Mouse (Mus musculus): ENCODE measurements at regions not wholly inside any gene's neighbourhood (a gene's known extent, or its start where the extent isn't known, plus 50 kb on each side); places are given as distances from the start of the nearest gene placed in this dataset.

DNA sequence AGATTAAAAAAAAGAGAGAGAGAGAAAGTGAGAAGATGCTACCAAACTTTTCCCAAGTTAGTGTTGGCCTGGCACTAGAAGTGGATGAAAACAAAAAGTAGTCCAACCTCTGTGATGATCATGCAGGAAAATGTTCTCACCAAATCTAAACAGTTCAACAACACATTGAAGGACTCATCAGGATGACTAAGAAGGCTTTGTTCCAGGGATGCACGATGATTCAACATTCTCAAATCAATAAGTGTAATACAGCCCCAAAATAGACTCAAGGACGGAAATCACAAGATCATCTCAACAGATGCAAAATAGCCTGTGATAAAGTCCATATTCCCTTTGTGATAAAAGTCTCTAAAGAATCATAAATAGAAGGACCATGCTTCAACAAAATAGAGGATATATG lies 106.3 kb downstream of the Cysltr2 start:
- peaks cover 2% of the 10 kb centered on the region; the same call in 1 of the 2 replicates for H3K4me1 ChIP-seq (ENCODE audit: control insufficient read depth, insufficient read depth, low read length)
- H3K4me3 ChIP-seq (replicated peaks; ENCODE audit: control insufficient read depth, low read depth, low read length) = no peak overlapping the region
- H3K27ac ChIP-seq (ENCODE audit: control insufficient read depth, insufficient read depth, low read depth, low read length, poor library complexity) = no peak overlapping the region
- TF ChIP-seq CTCF (IDR thresholded peaks at IDR 0.05; ENCODE audit: control insufficient read depth, insufficient read depth, low read length) = no peak
- no peak for TF ChIP-seq POLR2A (IDR thresholded peaks at IDR 0.05; ENCODE audit: borderline replicate concordance, control insufficient read depth, low read depth, low read length)
- WGBS = 84% methylated on average over 2 of the region's 2 CpGs

DNA sequence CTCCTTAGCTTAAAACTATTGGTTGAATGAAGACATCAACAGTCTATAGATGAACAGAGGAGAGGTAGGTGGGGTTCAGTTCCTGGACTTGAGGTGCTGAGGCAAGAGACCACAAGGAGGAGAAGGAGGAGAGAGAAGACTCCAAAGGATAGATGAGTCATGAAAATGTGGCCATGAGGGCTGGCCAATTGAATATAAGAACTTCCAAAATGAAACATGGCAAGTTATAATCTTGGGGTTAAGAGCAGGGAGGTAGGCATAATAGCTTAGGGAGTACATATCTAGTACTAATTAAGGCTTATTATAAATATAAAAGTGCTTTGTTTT lies 109.9 kb downstream of the Cysltr2 start:
- H3K4me1 ChIP-seq (ENCODE audit: control insufficient read depth, insufficient read depth, low read length) = peaks cover 2% of the 10 kb centered on the region; the same call in 1 of the 2 replicates
- no peak overlapping the region for H3K27ac ChIP-seq (ENCODE audit: control insufficient read depth, insufficient read depth, low read depth, low read length, poor library complexity)
- no peak for TF ChIP-seq CTCF (IDR thresholded peaks at IDR 0.05; ENCODE audit: control insufficient read depth, insufficient read depth, low read length)
- H3K4me3 ChIP-seq (replicated peaks; ENCODE audit: control insufficient read depth, low read depth, low read length) = no peak overlapping the region

DNA sequence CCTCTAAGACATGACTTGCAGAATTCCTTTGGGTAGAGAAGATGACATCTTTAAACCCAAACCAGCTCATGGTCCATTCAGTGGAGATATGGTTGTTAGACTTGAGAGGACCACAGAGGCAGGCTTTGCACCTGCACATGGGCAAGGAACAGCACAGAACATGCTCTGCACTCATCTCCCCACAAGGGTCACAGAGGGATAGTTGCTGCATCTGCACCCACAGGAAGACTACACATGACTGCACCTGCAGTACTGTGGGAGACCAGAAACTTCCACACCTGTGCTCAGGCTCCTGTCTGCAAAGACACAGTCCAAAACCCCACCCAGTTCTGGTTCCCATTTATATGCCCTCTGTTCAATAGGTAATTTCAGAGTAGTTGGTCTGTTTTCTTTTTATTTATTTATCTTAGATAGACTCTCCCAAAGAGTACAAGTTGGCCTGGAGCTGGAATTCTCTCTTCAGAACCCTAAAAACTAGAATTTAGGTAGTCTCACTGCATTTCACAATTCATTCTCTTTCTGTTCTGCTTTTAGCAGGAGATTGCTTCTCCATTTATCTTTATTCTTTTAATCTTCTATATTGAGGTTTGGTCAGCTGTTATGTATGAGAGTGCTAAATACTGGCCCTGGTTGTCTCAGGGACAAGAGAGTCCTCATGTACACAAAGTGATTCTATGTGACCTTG lies 110.4 kb downstream of the Cysltr2 start:
- Histone ChIP-seq H3K4me1 (ENCODE audit: control insufficient read depth, insufficient read depth, low read length) (peaks cover 2% of the 10 kb centered on the region; the same call in 1 of the 2 replicates), H3K27ac (ENCODE audit: control insufficient read depth, insufficient read depth, low read depth, low read length, poor library complexity) (no peak overlapping the region), H3K4me3 (replicated peaks; ENCODE audit: control insufficient read depth, low read depth, low read length) (no peak overlapping the region)
- TF ChIP-seq CTCF (IDR thresholded peaks at IDR 0.05; ENCODE audit: control insufficient read depth, insufficient read depth, low read length) (no peak), POLR2A (IDR thresholded peaks at IDR 0.05; ENCODE audit: borderline replicate concordance, control insufficient read depth, low read depth, low read length) (no peak)

DNA sequence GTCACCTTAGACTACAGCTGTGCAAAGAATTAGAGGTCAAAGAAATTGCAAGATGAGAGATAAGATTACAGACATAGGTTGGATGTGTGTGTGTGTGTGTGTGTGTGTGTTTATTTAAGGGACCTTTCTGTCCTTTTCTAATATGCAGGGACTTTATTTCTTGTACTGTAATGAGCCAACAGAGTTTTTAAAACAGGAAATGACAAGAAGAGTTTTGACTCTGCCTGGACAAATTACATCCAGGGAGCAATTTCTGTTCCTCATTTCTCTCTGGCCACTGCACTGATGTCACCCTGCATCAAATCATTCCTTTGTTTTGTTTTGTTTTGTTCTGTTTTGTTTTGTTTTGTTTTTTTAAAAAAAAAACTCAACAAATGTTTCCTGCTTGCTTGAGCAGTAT lies 115.3 kb downstream of the Cysltr2 start:
- Histone ChIP-seq H3K27ac (ENCODE audit: control insufficient read depth, insufficient read depth, low read depth, low read length, poor library complexity) (no peak overlapping the region), H3K4me3 (replicated peaks; ENCODE audit: control insufficient read depth, low read depth, low read length) (no peak overlapping the region), H3K4me1 (ENCODE audit: control insufficient read depth, insufficient read depth, low read length) (peaks cover 2% of the 10 kb centered on the region; the same call in 1 of the 2 replicates)
- TF ChIP-seq CTCF (IDR thresholded peaks at IDR 0.05; ENCODE audit: control insufficient read depth, insufficient read depth, low read length) (no peak), POLR2A (IDR thresholded peaks at IDR 0.05; ENCODE audit: borderline replicate concordance, control insufficient read depth, low read depth, low read length) (no peak)

DNA sequence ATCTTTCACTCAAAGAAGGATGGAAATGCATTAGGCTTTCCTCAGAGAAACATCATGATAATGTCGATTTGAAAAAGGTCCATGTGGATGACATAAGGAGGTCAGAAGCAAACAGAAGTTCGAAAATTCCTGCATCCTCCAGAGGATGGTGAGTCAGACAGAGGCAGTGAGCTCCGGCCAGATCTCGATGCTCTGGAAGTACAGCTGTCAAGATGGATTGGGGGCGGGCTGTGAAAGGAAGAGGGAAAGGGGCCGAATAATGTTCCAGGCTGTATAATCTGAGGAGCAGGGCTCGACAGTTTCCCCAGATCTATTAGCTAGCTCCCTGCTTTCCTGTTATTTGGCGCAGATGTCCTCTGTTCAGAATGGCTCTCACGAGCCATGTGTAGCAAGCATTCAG lies 116.6 kb downstream of the Cysltr2 start:
- TF ChIP-seq POLR2A (IDR thresholded peaks at IDR 0.05; ENCODE audit: borderline replicate concordance, control insufficient read depth, low read depth, low read length) = no peak
- TF ChIP-seq CTCF (IDR thresholded peaks at IDR 0.05; ENCODE audit: control insufficient read depth, insufficient read depth, low read length) = no peak
- H3K4me3 ChIP-seq (replicated peaks; ENCODE audit: control insufficient read depth, low read depth, low read length) = no peak overlapping the region
- WGBS = 81% methylated on average over 9 of the region's 9 CpGs
- H3K4me1 ChIP-seq (ENCODE audit: control insufficient read depth, insufficient read depth, low read length) = no peaks in the 10 kb centered on the region
- H3K27ac ChIP-seq (ENCODE audit: control insufficient read depth, insufficient read depth, low read depth, low read length, poor library complexity) = no peak overlapping the region

DNA sequence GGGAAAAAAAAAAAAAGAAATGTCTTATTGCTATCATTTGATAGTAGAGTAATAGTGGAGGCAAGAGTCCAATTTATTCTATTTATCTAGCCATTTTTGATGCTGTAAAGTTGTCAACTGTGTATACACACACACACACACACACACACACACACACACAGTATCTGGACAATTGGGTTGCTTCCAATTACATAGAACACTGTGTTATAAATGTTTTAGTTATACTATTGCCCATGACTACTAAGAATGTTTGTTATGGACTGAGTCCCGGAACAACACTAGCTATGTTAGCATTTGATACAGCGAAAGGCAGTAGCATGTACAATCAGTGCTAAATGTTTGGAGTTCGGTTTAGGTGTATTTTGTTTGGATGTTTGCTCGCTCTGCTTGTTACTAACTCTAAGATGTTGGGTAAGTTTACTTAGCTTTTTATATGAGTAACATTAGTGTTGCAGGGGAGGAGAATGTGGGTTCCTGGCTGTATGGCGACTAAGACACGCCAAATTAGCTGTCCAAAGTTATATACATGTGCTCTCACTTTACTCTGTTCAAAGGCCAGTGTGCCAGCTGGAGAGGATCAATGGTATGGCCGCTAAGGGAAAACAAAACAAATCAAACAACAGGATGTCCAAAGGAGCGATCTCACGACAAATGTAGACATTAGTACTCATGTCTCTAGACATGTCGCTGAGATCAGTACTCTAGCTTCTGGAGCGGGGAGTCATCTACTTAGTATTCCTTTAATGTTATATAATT lies 147.6 kb downstream of the Cysltr2 start:
- no peak overlapping the region for H3K27ac ChIP-seq (ENCODE audit: control insufficient read depth, insufficient read depth, low read depth, low read length, poor library complexity)
- TF ChIP-seq CTCF (IDR thresholded peaks at IDR 0.05; ENCODE audit: control insufficient read depth, insufficient read depth, low read length) (no peak), POLR2A (IDR thresholded peaks at IDR 0.05; ENCODE audit: borderline replicate concordance, control insufficient read depth, low read depth, low read length) (no peak)
- no peak overlapping the region for H3K4me3 ChIP-seq (replicated peaks; ENCODE audit: control insufficient read depth, low read depth, low read length)
- H3K4me1 ChIP-seq (ENCODE audit: control insufficient read depth, insufficient read depth, low read length) = no peaks in the 10 kb centered on the region
- WGBS = 89% methylated on average over 11 of the region's 11 CpGs

DNA sequence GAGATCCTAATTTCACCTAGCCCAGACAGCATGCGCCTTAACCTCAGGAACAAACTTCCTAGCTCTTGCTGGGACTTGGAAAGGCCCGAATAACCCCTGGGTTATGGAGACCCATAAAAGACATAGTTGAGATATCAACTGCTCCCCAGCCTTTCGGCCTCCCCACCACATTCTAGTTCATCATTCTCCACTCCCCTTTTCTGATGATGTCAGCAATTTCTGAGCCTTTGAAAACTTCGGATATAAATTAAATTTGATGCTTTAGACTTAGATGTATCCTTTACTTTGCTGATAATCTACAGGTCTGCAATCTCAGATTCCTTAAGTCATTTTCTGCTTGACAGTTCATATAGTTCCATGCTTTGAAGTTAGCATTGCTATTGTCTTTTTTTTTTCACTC lies 149.3 kb downstream of the Cysltr2 start:
- Histone ChIP-seq H3K27ac (ENCODE audit: control insufficient read depth, insufficient read depth, low read depth, low read length, poor library complexity) (no peak overlapping the region), H3K4me1 (ENCODE audit: control insufficient read depth, insufficient read depth, low read length) (no peaks in the 10 kb centered on the region), H3K4me3 (replicated peaks; ENCODE audit: control insufficient read depth, low read depth, low read length) (no peak overlapping the region)
- WGBS = 77% methylated on average over 4 of the region's 4 CpGs
- no peak for TF ChIP-seq CTCF (IDR thresholded peaks at IDR 0.05; ENCODE audit: control insufficient read depth, insufficient read depth, low read length)
- no peak for TF ChIP-seq POLR2A (IDR thresholded peaks at IDR 0.05; ENCODE audit: borderline replicate concordance, control insufficient read depth, low read depth, low read length)

DNA sequence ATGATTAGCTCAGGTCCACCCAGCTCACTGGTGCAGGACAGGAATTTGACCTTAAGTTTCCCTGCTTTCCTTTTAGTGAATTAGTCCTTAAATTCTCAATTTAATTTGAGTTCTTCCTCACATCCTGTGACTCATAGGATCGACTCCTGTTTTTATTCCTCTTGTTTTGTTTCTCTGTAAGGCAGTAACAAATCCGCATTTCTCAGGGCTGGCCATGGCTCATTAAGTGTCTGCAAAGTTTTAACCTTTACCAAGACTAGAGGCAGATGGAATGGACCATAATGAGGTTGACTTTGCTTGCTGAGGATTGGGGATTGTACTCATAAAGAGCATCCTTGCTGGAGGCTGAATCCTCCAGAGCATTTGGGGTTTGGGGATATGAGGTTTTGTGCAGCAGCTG lies 156.6 kb downstream of the Cysltr2 start:
- Histone ChIP-seq H3K4me1 (ENCODE audit: control insufficient read depth, insufficient read depth, low read length) (no peaks in the 10 kb centered on the region), H3K4me3 (replicated peaks; ENCODE audit: control insufficient read depth, low read depth, low read length) (no peak overlapping the region), H3K27ac (ENCODE audit: control insufficient read depth, insufficient read depth, low read depth, low read length, poor library complexity) (no peak overlapping the region)
- WGBS = 69% methylated on average over 2 of the region's 2 CpGs
- no peak for TF ChIP-seq CTCF (IDR thresholded peaks at IDR 0.05; ENCODE audit: control insufficient read depth, insufficient read depth, low read length)
- no peak for TF ChIP-seq POLR2A (IDR thresholded peaks at IDR 0.05; ENCODE audit: borderline replicate concordance, control insufficient read depth, low read depth, low read length)
